8 mouse cellular contexts compared by ENCODE assay signal in the genomic region with DNA sequence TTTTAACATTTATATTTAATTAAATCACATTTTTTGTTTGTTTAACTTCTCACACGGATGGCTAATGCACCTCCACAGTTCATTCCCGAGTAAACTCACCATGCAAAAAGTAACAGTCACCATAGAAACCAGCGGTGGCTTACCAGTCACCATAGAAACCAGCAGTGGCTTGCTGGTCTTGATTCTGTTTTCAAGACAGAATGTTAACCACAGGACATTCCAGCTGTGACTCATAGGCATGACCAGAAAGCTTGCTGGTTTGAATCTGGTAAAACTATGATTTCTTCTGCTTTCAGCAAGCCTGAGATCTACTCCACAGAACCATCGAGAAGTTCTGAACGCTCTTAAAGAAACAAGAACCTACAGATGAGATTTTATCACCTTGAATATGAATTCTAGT.
DNase-seq lines count a peak whose midpoint lies in the region; ATAC-seq lines count a peak whose summit lies in the region.

No protein-coding gene starts in this region.

- no peak overlapping the region for H3K9ac ChIP-seq in forebrain, embryonic 16.5 days (replicated peaks; ENCODE audit: low read depth, low read length)

- no peaks in the 10 kb centered on the region for H3K36me3 ChIP-seq in forebrain, embryonic 16.5 days (ENCODE audit: control insufficient read depth, insufficient read depth)

- H3K4me3 ChIP-seq in forebrain, embryonic 16.5 days (replicated peaks; ENCODE audit: low read length): no peak overlapping the region

- WGBS in forebrain, embryonic 16.5 days: 30% methylated on average over 5 of the region's 5 CpGs

- intact Hi-C loops in heart, postnatal 25 days (cut with DNase I): no loop called here

- DNase-seq in heart, adult 9 months (ENCODE audit: low spot score in 2 of 2): peak; percentile 55 to 62
- DNase-seq in heart, postnatal 25 days (ENCODE audit: low spot score): no peak
- DNase-seq in R1 (ENCODE audit: low read depth, low spot score): peak; percentile 71
- no peak for DNase-seq in cerebellum, adult 9-11 months
- DNase-seq in cerebellum, adult 9-10 months: no peak
- DNase-seq in spleen, postnatal 10 days (ENCODE audit: low spot score in 2 of 2): no peak

- H3K4me1 ChIP-seq in forebrain, embryonic 16.5 days (replicated peaks; ENCODE audit: control insufficient read depth, insufficient read depth, low read length): no peaks in the 10 kb centered on the region

- H3K27me3 ChIP-seq in forebrain, embryonic 16.5 days (replicated peaks; ENCODE audit: control insufficient read depth, insufficient read depth, low read length): no peaks in the 10 kb centered on the region

- ATAC-seq in forebrain, embryonic 16.5 days: peak; percentile 80
- peak; percentile 65 for ATAC-seq in megakaryocyte progenitor cell, adult 5-6 weeks (replicated peaks; ENCODE audit: poor library complexity)

- H3K9me3 ChIP-seq in forebrain, embryonic 16.5 days (ENCODE audit: control insufficient read depth, low read length): no peaks in the 10 kb centered on the region

- H3K4me2 ChIP-seq in forebrain, embryonic 16.5 days (ENCODE audit: low read length): no peak overlapping the region

- peak overlapping the region; percentile 10; the same call in 1 of the 2 replicates for H3K27ac ChIP-seq in forebrain, embryonic 16.5 days (ENCODE audit: low read length)

Comparison
In these comparisons a context has a peak if more than half of its experiments do, and no peak if none do; other contexts are left out.
1. DNase-seq: peak in heart, adult 9 months (2 of 2) and R1 (single experiment); none in heart, postnatal 25 days (single experiment), cerebellum, adult 9-11 months (single experiment), cerebellum, adult 9-10 months (single experiment) and spleen, postnatal 10 days (0 of 2).